Mouse (Mus musculus): Measurements from ENCODE around the gene Xpc. TPM values are rescaled to one million over a fixed set of nuclear protein-coding genes. Genes with fewer than 3 reads are reported as not detected.

The Xpc gene
- polyA plus RNA-seq (2015; fragmentation: Nextera tagmentation; extraction: Ambion mirVana) = 13.9 and 14.2 TPM in 2 replicates

- Histone ChIP-seq H3K9me3 (no peaks in the 10 kb centered on the region), H3K4me3 (peak within 1 kb of the TSS; percentile 87), H3K9ac (peak within 1 kb of the TSS; percentile 89), H3K36me3 (peaks cover 32% of the 10 kb centered on the region), H3K27ac (peak within 1 kb of the TSS; percentile 61), H3K4me1 (peaks cover 17% of the 10 kb centered on the region), H3K27me3 (no peaks in the 10 kb centered on the region), H3K4me2 (peak within 1 kb of the TSS; percentile 74)
- ATAC-seq (ENCODE audit: insufficient number of reproducible peaks, low FRiP score, low TSS enrichment, low read depth) = peak; percentile 98
- under 1% methylated on average over 79 of the region's 80 CpGs for WGBS
Measured at GRCm38 (mm10) chr6:91515545-91516449, at the start of gene Xpc, which contains the start of gene Lsm3. Xpc (minus strand) TSS chr6:91515888. Lsm3 (plus strand) TSS chr6:91515928.

GRCm38 (mm10) chr6:91563031-91563430 lies 47.3 kb upstream of the Xpc start:
- H3K27me3 ChIP-seq = no peaks in the 10 kb centered on the region
- no peak overlapping the region for H3K27ac ChIP-seq
- H3K4me1 ChIP-seq = no peaks in the 10 kb centered on the region; the same call in 1 of the 2 replicates
- H3K4me2 ChIP-seq = no peak overlapping the region
- no peaks in the 10 kb centered on the region for H3K9me3 ChIP-seq
- 84% methylated on average over 3 of the region's 3 CpGs for WGBS
- no peak overlapping the region for H3K4me3 ChIP-seq
- H3K36me3 ChIP-seq = no peaks in the 10 kb centered on the region
- no peak for ATAC-seq (ENCODE audit: insufficient number of reproducible peaks, low FRiP score, low TSS enrichment, low read depth)
- H3K9ac ChIP-seq = no peak overlapping the region

- H3K4me3 ChIP-seq = no peak overlapping the region
- H3K9me3 ChIP-seq = no peaks in the 10 kb centered on the region
- no peaks in the 10 kb centered on the region for H3K27me3 ChIP-seq
- H3K27ac ChIP-seq = no peak overlapping the region
- no peaks in the 10 kb centered on the region for H3K36me3 ChIP-seq
- H3K4me1 ChIP-seq = no peaks in the 10 kb centered on the region
- no peak overlapping the region for H3K9ac ChIP-seq
- no peak for ATAC-seq (ENCODE audit: insufficient number of reproducible peaks, low FRiP score, low TSS enrichment, low read depth)
- H3K4me2 ChIP-seq = no peak overlapping the region
- WGBS = 90% methylated on average over 3 of the region's 3 CpGs
Measured at GRCm38 (mm10) chr6:91560186-91560585, 44.5 kb upstream of the Xpc start.

GRCm38 (mm10) chr6:91559371-91559770 lies 43.7 kb upstream of the Xpc start:
- Histone ChIP-seq H3K9me3 (no peaks in the 10 kb centered on the region), H3K27me3 (no peaks in the 10 kb centered on the region), H3K4me2 (no peak overlapping the region), H3K36me3 (no peaks in the 10 kb centered on the region), H3K4me3 (no peak overlapping the region), H3K4me1 (no peaks in the 10 kb centered on the region), H3K9ac (no peak overlapping the region), H3K27ac (no peak overlapping the region)
- ATAC-seq (ENCODE audit: insufficient number of reproducible peaks, low FRiP score, low TSS enrichment, low read depth) = no peak
- WGBS = 84% methylated on average over 4 of the region's 4 CpGs

- WGBS = 30% methylated on average over 1 of the region's 1 CpGs
- Histone ChIP-seq H3K4me1 (no peaks in the 10 kb centered on the region), H3K27me3 (no peaks in the 10 kb centered on the region), H3K9me3 (no peaks in the 10 kb centered on the region), H3K9ac (no peak overlapping the region), H3K27ac (no peak overlapping the region), H3K4me3 (no peak overlapping the region), H3K4me2 (no peak overlapping the region), H3K36me3 (no peaks in the 10 kb centered on the region)
- no peak for ATAC-seq (ENCODE audit: insufficient number of reproducible peaks, low FRiP score, low TSS enrichment, low read depth)
Measured at GRCm38 (mm10) chr6:91558565-91558964, 42.9 kb upstream of the Xpc start.

- no peaks in the 10 kb centered on the region for H3K27me3 ChIP-seq
- 45% methylated on average over 3 of the region's 3 CpGs for WGBS
- H3K4me3 ChIP-seq = no peak overlapping the region
- ATAC-seq (ENCODE audit: insufficient number of reproducible peaks, low FRiP score, low TSS enrichment, low read depth) = no peak
- peaks cover 11% of the 10 kb centered on the region for H3K4me1 ChIP-seq
- H3K9ac ChIP-seq = no peak overlapping the region
- H3K9me3 ChIP-seq = no peaks in the 10 kb centered on the region
- no peak overlapping the region for H3K27ac ChIP-seq
- no peaks in the 10 kb centered on the region for H3K36me3 ChIP-seq
- no peak overlapping the region for H3K4me2 ChIP-seq
Measured at GRCm38 (mm10) chr6:91552693-91553092, 37.0 kb upstream of the Xpc start.

GRCm38 (mm10) chr6:91551671-91552070 lies 36.0 kb upstream of the Xpc start:
- H3K9ac ChIP-seq = no peak overlapping the region
- no peaks in the 10 kb centered on the region for H3K9me3 ChIP-seq
- no peak overlapping the region for H3K4me3 ChIP-seq
- 92% methylated on average over 3 of the region's 3 CpGs for WGBS
- peaks cover 11% of the 10 kb centered on the region for H3K4me1 ChIP-seq
- ATAC-seq (ENCODE audit: insufficient number of reproducible peaks, low FRiP score, low TSS enrichment, low read depth) = 0 out of 2 replicates have a peak, but pooled peaks have one; percentile 30
- no peaks in the 10 kb centered on the region for H3K27me3 ChIP-seq
- H3K36me3 ChIP-seq = no peaks in the 10 kb centered on the region
- H3K27ac ChIP-seq = 0 out of 2 replicates have a peak overlapping the region, but pooled peaks have one; percentile 6
- no peak overlapping the region for H3K4me2 ChIP-seq

- peak; percentile 65; the same call in 1 of the 2 replicates for ATAC-seq (ENCODE audit: insufficient number of reproducible peaks, low FRiP score, low TSS enrichment, low read depth)
- Histone ChIP-seq H3K27ac (no peak overlapping the region), H3K36me3 (no peaks in the 10 kb centered on the region), H3K4me1 (peaks cover 11% of the 10 kb centered on the region), H3K9me3 (no peaks in the 10 kb centered on the region), H3K4me3 (no peak overlapping the region), H3K27me3 (no peaks in the 10 kb centered on the region), H3K9ac (no peak overlapping the region), H3K4me2 (no peak overlapping the region)
- 21% methylated on average over 5 of the region's 5 CpGs for WGBS
Measured at GRCm38 (mm10) chr6:91549621-91550020, 33.9 kb upstream of the Xpc start.

- WGBS = 54% methylated on average over 1 of the region's 1 CpGs
- Histone ChIP-seq H3K4me1 (peaks cover 11% of the 10 kb centered on the region), H3K9ac (no peak overlapping the region), H3K27me3 (no peaks in the 10 kb centered on the region), H3K4me3 (no peak overlapping the region), H3K27ac (no peak overlapping the region), H3K4me2 (no peak overlapping the region), H3K36me3 (no peaks in the 10 kb centered on the region), H3K9me3 (no peaks in the 10 kb centered on the region)
- no peak for ATAC-seq (ENCODE audit: insufficient number of reproducible peaks, low FRiP score, low TSS enrichment, low read depth)
Measured at GRCm38 (mm10) chr6:91547313-91547712, 31.6 kb upstream of the Xpc start.

- Histone ChIP-seq H3K9ac (no peak overlapping the region), H3K4me2 (no peak overlapping the region), H3K4me3 (no peak overlapping the region), H3K4me1 (peaks cover 11% of the 10 kb centered on the region), H3K36me3 (no peaks in the 10 kb centered on the region), H3K27me3 (no peaks in the 10 kb centered on the region), H3K9me3 (no peaks in the 10 kb centered on the region), H3K27ac (no peak overlapping the region)
- WGBS = 53% methylated on average over 9 of the region's 9 CpGs
- ATAC-seq (ENCODE audit: insufficient number of reproducible peaks, low FRiP score, low TSS enrichment, low read depth) = no peak
Measured at GRCm38 (mm10) chr6:91546241-91546884, 30.7 kb upstream of the Xpc start.

- WGBS = 79% methylated on average over 5 of the region's 5 CpGs
- Histone ChIP-seq H3K4me3 (no peak overlapping the region), H3K9me3 (no peaks in the 10 kb centered on the region), H3K27me3 (no peaks in the 10 kb centered on the region), H3K9ac (no peak overlapping the region), H3K36me3 (no peaks in the 10 kb centered on the region), H3K4me1 (no peaks in the 10 kb centered on the region), H3K4me2 (no peak overlapping the region), H3K27ac (no peak overlapping the region)
- ATAC-seq (ENCODE audit: insufficient number of reproducible peaks, low FRiP score, low TSS enrichment, low read depth) = no peak
Measured at GRCm38 (mm10) chr6:91543056-91543455, 27.4 kb upstream of the Xpc start.

GRCm38 (mm10) chr6:91541276-91541675 lies 25.6 kb upstream of the Xpc start:
- Histone ChIP-seq H3K9ac (no peak overlapping the region), H3K4me1 (no peaks in the 10 kb centered on the region), H3K27me3 (no peaks in the 10 kb centered on the region), H3K36me3 (no peaks in the 10 kb centered on the region), H3K9me3 (no peaks in the 10 kb centered on the region), H3K4me2 (no peak overlapping the region), H3K4me3 (no peak overlapping the region), H3K27ac (no peak overlapping the region)
- 53% methylated on average over 3 of the region's 3 CpGs for WGBS
- ATAC-seq (ENCODE audit: insufficient number of reproducible peaks, low FRiP score, low TSS enrichment, low read depth) = no peak
